Mouse (Mus musculus): Measurements from ENCODE around the gene Mrap. TPM values are rescaled to one million over a fixed set of nuclear protein-coding genes. Genes with fewer than 3 reads are reported as not detected.

Gene Mrap
- polyA plus RNA-seq, 1 experiment, result 0.15 TPM

- no peak for DNase-seq (ENCODE audit: low read depth)
- no peak for TF ChIP-seq POLR2A (IDR thresholded peaks at IDR 0.05; ENCODE audit: borderline replicate concordance, extremely low read depth, insufficient read depth, insufficient read length, poor library complexity, severe bottlenecking)
- TF ChIP-seq CTCF (IDR thresholded peaks at IDR 0.05; ENCODE audit: borderline replicate concordance, extremely low read depth, insufficient read depth, insufficient read length), result no peak
These were observed 22.5 kb downstream of the Mrap start for GRCm38 (mm10) chr16:90760515-90760914.

GRCm38 (mm10) chr16:90765195-90765877, 27.3 kb downstream of the Mrap start:
- DNase-seq (ENCODE audit: low read depth), result no peak
- TF ChIP-seq CTCF (IDR thresholded peaks at IDR 0.05; ENCODE audit: borderline replicate concordance, extremely low read depth, insufficient read depth, insufficient read length) (no peak), POLR2A (IDR thresholded peaks at IDR 0.05; ENCODE audit: borderline replicate concordance, extremely low read depth, insufficient read depth, insufficient read length, poor library complexity, severe bottlenecking) (no peak)

- DNase-seq (ENCODE audit: low read depth), result no peak
- TF ChIP-seq POLR2A (IDR thresholded peaks at IDR 0.05; ENCODE audit: borderline replicate concordance, extremely low read depth, insufficient read depth, insufficient read length, poor library complexity, severe bottlenecking) (no peak), CTCF (IDR thresholded peaks at IDR 0.05; ENCODE audit: borderline replicate concordance, extremely low read depth, insufficient read depth, insufficient read length) (no peak)
These were observed 29.0 kb downstream of the Mrap start for GRCm38 (mm10) chr16:90766919-90767454.

GRCm38 (mm10) chr16:90774216-90774615, 36.2 kb downstream of the Mrap start:
- DNase-seq (ENCODE audit: low read depth), result no peak
- TF ChIP-seq CTCF (IDR thresholded peaks at IDR 0.05; ENCODE audit: borderline replicate concordance, extremely low read depth, insufficient read depth, insufficient read length), result no peak
- no peak for TF ChIP-seq POLR2A (IDR thresholded peaks at IDR 0.05; ENCODE audit: borderline replicate concordance, extremely low read depth, insufficient read depth, insufficient read length, poor library complexity, severe bottlenecking)

GRCm38 (mm10) chr16:90774646-90775045, 36.6 kb downstream of the Mrap start:
- no peak for DNase-seq (ENCODE audit: low read depth)
- no peak for TF ChIP-seq POLR2A (IDR thresholded peaks at IDR 0.05; ENCODE audit: borderline replicate concordance, extremely low read depth, insufficient read depth, insufficient read length, poor library complexity, severe bottlenecking)
- TF ChIP-seq CTCF (IDR thresholded peaks at IDR 0.05; ENCODE audit: borderline replicate concordance, extremely low read depth, insufficient read depth, insufficient read length), result no peak

GRCm38 (mm10) chr16:90775946-90776520, 38.0 kb downstream of the Mrap start:
- TF ChIP-seq CTCF (IDR thresholded peaks at IDR 0.05; ENCODE audit: borderline replicate concordance, extremely low read depth, insufficient read depth, insufficient read length) (no peak), POLR2A (IDR thresholded peaks at IDR 0.05; ENCODE audit: borderline replicate concordance, extremely low read depth, insufficient read depth, insufficient read length, poor library complexity, severe bottlenecking) (no peak)
- no peak for DNase-seq (ENCODE audit: low read depth)

- TF ChIP-seq CTCF (IDR thresholded peaks at IDR 0.05; ENCODE audit: borderline replicate concordance, extremely low read depth, insufficient read depth, insufficient read length) (no peak), POLR2A (IDR thresholded peaks at IDR 0.05; ENCODE audit: borderline replicate concordance, extremely low read depth, insufficient read depth, insufficient read length, poor library complexity, severe bottlenecking) (no peak)
- DNase-seq (ENCODE audit: low read depth), result peak; percentile 15
These were observed 41.8 kb downstream of the Mrap start for GRCm38 (mm10) chr16:90779783-90780182.

GRCm38 (mm10) chr16:90783302-90783701, 45.3 kb downstream of the Mrap start:
- TF ChIP-seq POLR2A (IDR thresholded peaks at IDR 0.05; ENCODE audit: borderline replicate concordance, extremely low read depth, insufficient read depth, insufficient read length, poor library complexity, severe bottlenecking) (no peak), CTCF (IDR thresholded peaks at IDR 0.05; ENCODE audit: borderline replicate concordance, extremely low read depth, insufficient read depth, insufficient read length) (no peak)
- DNase-seq (ENCODE audit: low read depth), result no peak

GRCm38 (mm10) chr16:90785257-90785656, 47.2 kb downstream of the Mrap start:
- DNase-seq (ENCODE audit: low read depth), result no peak
- TF ChIP-seq CTCF (IDR thresholded peaks at IDR 0.05; ENCODE audit: borderline replicate concordance, extremely low read depth, insufficient read depth, insufficient read length) (no peak), POLR2A (IDR thresholded peaks at IDR 0.05; ENCODE audit: borderline replicate concordance, extremely low read depth, insufficient read depth, insufficient read length, poor library complexity, severe bottlenecking) (no peak)

- DNase-seq (ENCODE audit: low read depth), result no peak
- no peak for TF ChIP-seq POLR2A (IDR thresholded peaks at IDR 0.05; ENCODE audit: borderline replicate concordance, extremely low read depth, insufficient read depth, insufficient read length, poor library complexity, severe bottlenecking)
- no peak for TF ChIP-seq CTCF (IDR thresholded peaks at IDR 0.05; ENCODE audit: borderline replicate concordance, extremely low read depth, insufficient read depth, insufficient read length)
These were observed 50.6 kb downstream of the Mrap start for GRCm38 (mm10) chr16:90788580-90788979.

- no peak for TF ChIP-seq POLR2A (IDR thresholded peaks at IDR 0.05; ENCODE audit: borderline replicate concordance, extremely low read depth, insufficient read depth, insufficient read length, poor library complexity, severe bottlenecking)
- TF ChIP-seq CTCF (IDR thresholded peaks at IDR 0.05; ENCODE audit: borderline replicate concordance, extremely low read depth, insufficient read depth, insufficient read length), result no peak
- no peak for DNase-seq (ENCODE audit: low read depth)
These were observed 52.9 kb downstream of the Mrap start for GRCm38 (mm10) chr16:90790946-90791345.

GRCm38 (mm10) chr16:90792066-90792465, 54.1 kb downstream of the Mrap start:
- TF ChIP-seq CTCF (IDR thresholded peaks at IDR 0.05; ENCODE audit: borderline replicate concordance, extremely low read depth, insufficient read depth, insufficient read length), result no peak
- no peak for TF ChIP-seq POLR2A (IDR thresholded peaks at IDR 0.05; ENCODE audit: borderline replicate concordance, extremely low read depth, insufficient read depth, insufficient read length, poor library complexity, severe bottlenecking)
- DNase-seq (ENCODE audit: low read depth), result no peak
